Mouse (Mus musculus) embryo, embryonic 10 days (tissue): ENCODE measurements at regions not wholly inside any gene's neighbourhood (a gene's known extent, or its start where the extent isn't known, plus 50 kb on each side); places are given as distances from the start of the nearest gene placed in this dataset.
"Not testable (repeated sequence)": the region's sequence is repeated elsewhere in the genome, so short reads cannot be mapped to it uniquely, and the experiment has no call there.

Experiments
- DNase-seq: peaks from one replicate; pipeline ENCODE4 v3.0.0-alpha.2; 2015; ENCODE audit warnings: low spot score

DNA sequence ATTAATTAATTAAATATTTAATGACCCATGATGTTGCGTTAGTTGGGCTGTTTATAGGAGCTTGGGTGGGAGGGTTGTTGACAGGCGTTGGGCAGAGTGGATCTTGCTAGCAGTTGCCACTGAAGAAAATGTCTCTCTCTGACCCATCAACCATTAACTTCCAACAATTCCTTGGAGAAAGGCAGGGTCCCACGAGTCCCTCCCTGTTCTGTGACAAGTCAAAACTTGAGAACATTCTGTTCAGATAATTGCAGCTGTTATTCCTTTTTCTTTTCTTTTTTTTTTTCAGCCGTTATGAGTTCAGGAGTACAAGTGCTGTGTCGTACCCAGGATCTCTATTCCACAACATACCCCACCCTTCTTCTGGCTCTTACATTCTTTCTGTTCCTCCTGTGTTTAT, 59.8 kb upstream of the Tnfrsf21 start:
- no peak for DNase-seq

DNA sequence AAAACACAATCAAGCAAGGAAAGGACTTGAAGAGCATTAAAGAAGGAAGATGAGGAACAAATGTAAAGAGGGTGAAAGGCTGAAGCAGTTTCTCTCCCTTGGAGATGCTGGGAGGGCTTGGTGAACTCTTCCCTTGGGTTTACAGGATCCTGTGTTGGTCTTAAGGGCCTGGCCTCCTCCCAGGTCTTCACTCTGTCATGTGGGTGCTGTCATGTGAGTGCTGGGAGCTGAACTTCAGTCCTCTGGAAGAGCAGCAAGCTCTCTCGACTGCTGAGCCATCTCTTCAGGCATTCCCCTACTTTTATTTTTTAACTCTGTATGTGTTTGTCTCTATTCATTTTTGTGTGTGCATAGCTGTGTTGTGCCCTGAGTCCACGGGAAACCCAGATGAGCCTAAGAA, 61.6 kb upstream of the Tnfrsf21 start:
- no peak for DNase-seq

DNA sequence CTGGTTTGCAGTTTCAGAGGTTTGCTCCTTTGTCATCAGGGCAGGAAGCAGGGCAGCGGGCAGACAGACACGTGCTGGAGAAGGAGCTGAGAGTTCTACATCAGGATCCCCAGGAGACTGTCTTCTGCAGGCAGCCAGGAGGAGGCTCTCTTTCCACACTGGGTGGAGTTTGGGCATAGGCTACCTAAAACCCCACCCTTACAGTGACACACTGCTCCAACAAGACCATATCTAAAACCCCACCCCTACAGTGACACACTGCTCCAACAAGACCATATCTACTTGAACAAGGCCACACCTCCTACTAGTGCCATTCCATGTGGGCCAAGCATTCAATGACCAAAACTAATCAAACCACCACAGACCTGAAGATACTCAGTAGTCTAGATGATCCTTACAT, 68.0 kb upstream of the Cd2ap start:
- DNase-seq = no peak

DNA sequence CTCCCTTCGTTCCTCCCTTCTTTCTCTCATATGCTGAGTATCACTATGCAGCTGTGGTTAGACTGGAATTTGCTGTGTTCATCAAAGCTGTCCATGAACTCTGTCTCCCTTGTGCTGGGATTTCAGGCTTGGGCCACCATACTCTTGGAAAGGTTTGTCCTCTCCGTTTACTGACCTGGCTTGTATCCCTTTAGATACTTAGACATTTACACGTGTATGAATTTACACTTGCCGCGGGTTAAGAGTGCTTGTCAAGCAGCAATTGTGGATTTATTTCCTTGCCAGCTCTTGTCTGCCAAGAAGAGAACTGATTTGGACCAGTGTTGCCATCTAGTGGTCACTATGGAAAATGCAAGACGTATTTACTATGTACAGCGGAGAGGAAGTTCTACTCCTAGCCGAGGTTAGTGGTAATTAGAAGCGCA, 66.8 kb upstream of the Cd2ap start:
- peak; percentile 90 for DNase-seq

DNA sequence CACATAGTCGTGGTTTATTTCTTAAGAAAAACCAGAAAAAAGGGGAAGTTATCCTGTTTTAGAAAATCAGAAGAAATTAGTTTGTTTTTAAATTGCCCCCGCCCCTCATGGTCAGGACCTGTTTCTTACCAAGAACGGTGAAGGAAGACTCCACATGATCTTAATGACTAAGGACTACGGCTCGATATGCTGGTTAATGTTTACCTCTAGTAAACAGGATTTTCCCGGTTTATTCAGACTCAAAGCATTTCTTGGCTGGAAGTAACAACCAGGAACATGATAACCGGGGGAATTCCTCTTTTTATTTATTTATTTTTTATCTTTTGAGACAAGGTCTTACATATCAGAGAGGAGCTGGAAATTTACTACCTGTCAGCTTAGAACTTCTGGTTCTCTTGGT, 63.0 kb upstream of the Cd2ap start:
- no peak for DNase-seq

DNA sequence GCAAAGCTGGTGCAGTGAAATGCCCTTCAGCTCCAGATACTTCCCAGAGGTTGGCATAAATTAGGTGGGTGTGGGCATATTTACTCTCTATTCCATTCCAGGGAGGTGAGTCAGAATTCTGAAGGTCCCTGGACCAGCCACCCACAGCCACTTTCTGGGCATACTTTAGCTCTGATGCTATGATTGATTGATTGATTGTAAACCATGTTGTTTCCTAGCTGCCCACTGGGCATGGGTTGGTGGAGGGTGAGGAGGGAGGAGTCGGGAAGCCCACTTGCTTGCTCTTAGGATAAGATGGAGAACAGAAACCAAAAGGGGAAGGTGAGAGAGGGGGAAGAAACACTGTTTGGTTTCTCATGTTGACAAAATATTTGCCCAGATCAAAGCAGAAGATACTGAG, 62.1 kb upstream of the Cd2ap start:
- DNase-seq = no peak

DNA sequence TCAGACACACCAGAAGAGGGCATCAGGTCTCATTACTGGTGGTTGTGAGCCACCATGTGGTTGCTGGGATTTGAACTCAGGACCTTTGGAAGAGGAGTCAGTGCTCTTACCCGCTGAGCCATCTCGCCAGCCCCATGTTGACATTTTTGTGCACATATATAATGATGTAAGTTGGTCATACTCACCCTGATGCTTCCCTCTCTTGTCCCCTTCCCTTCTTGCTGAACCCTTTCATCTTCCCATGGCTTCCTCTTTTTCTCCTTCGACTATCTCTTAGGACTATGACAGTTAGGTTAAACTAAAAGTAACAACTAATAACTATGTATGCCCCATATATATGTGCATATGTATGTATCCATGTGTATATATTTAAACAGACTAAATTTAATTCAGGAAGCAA, 61.0 kb upstream of the Cd2ap start:
- not testable (repeated sequence) for DNase-seq

DNA sequence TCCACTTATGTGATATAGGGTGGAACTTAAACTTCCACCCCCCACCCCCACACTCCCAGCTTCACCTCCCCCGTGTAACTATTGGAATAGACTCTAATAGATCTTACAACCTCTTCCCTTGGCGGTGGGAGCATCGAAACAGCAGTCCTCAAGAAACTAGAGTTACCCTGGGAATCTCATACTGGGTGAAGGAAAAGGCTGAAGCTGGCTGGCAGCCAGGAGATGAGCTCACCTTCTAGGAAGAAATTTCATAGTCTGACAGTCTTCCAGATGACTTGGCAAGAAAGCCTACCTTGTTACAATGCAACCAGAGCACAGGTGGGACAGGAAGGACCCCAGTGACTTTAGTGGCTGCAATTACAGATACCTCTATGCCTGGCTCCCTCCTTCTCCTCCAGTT, 57.6 kb upstream of the Cd2ap start:
- DNase-seq = no peak

DNA sequence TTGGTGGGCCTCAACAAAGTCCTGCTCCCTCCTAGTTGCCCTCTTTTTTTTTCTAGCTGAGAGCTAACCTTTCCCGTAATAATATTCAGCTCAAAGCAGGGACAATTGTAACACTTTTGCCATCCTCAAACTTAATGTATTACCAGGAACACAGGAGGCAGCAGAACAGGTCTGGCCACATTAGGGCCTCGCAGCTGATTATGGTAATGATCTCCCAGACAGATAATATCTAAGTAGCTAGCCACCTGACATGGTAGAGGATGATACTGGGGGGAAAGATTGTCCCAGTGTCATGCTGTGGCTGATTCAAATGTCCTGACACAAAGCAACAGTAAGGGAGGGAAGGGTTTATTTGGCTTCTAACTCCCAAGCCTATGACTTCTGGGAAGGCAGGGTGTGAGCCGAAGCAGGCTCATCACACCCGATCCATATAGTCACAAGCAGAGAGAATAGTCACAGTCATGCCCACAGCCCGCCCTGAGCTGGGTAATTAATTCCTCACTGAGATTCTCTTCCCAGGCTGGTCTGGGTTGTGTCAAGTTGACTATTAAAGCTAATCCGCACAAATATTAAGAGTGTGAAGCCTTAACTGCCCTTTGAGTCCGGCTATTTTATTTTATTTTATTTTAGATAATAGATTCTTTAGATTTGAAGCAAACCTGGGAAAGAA, 57.0 kb upstream of the Cd2ap start:
- DNase-seq = no peak

DNA sequence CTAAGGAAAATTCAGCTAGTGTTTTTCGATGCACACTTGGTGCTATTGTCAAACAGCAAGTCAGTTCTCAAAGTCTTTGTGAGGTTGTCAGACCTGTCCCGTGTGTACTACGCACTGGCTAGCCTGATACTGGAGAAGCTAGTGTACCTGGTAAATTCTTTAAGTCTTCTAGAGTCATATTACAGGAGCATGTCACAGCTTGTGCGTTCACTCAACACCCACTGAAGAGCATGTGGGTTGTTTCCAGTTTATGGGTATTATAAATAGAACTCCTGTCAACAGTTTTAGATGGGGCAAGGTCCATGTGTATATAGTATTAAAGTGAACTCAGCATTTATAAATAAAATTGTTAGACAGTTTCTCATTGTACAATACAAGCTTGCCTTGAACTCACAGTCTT, 50.9 kb upstream of the Cd2ap start:
- DNase-seq = no peak
